Mouse (Mus musculus) E14TG2a.4 (cell line): ENCODE measurements around the gene Insig2.

Experiments used
- H3K27me3 ChIP-seq: 2 replicates; pipeline ENCODE4 v1.6.1; 2014; ENCODE audit warnings: low read length, control low read depth; ENCODE audit not compliant: insufficient read depth
- H3K36me3 ChIP-seq: 2 replicates; pipeline ENCODE4 v1.6.1; 2014; ENCODE audit warnings: low read length, control low read depth; ENCODE audit not compliant: insufficient read depth
- H3K4me1 ChIP-seq: replicated peaks from 2 replicates; pipeline ENCODE4 v1.6.1; 2014; ENCODE audit warnings: low read depth, low read length, control low read depth
- H3K4me3 ChIP-seq: replicated peaks from 2 replicates; pipeline ENCODE4 v1.5.1; 2014; ENCODE audit warnings: mild to moderate bottlenecking, low read length
- H3K9me3 ChIP-seq: 2 replicates; pipeline ENCODE4 v1.6.1; 2014; ENCODE audit warnings: low read length, control low read depth
- CTCF ChIP-seq: conservative IDR thresholded peaks from 2 replicates; pipeline ENCODE4 v1.5.1; 2014; ENCODE audit warnings: low read length
- NANOG ChIP-seq: IDR thresholded peaks from 2 replicates; pipeline ENCODE4 v1.6.1; 2014; ENCODE audit warnings: borderline replicate concordance, low read length, mixed read lengths
- POU5F1 ChIP-seq: IDR thresholded peaks from 2 replicates; pipeline ENCODE4 v1.6.1; 2014; ENCODE audit warnings: low read length, borderline replicate concordance

The Insig2 gene

GRCm38 (mm10) chr1:121332485-121332884 lies at the start of gene Insig2:
Gene Insig2, minus strand, starts transcription at chr1:121332589.
- Histone ChIP-seq H3K36me3 (no peaks in the 10 kb centered on the region), H3K9me3 (no peaks in the 10 kb centered on the region), H3K4me1 (peaks cover 5% of the 10 kb centered on the region; the same call in 1 of the 2 replicates), H3K27me3 (no peaks in the 10 kb centered on the region), H3K4me3 (no peak within 1 kb of the TSS)
- TF ChIP-seq NANOG (no peak), CTCF (no peak), POU5F1 (no peak)

GRCm38 (mm10) chr1:121381562-121381961 lies 49.2 kb upstream of the Insig2 start:
- TF ChIP-seq CTCF (no peak), NANOG (no peak)
- Histone ChIP-seq H3K4me3 (no peak overlapping the region), H3K27me3 (no peaks in the 10 kb centered on the region), H3K9me3 (peaks cover 9% of the 10 kb centered on the region; the same call in 1 of the 2 replicates), H3K36me3 (no peaks in the 10 kb centered on the region), H3K4me1 (no peaks in the 10 kb centered on the region; the same call in 1 of the 2 replicates)

- Histone ChIP-seq H3K27me3 (no peaks in the 10 kb centered on the region), H3K4me1 (peaks cover 1% of the 10 kb centered on the region; the same call in 1 of the 2 replicates), H3K9me3 (peaks cover 9% of the 10 kb centered on the region; the same call in 1 of the 2 replicates), H3K4me3 (no peak overlapping the region), H3K36me3 (no peaks in the 10 kb centered on the region)
- TF ChIP-seq POU5F1 (no peak), NANOG (no peak), CTCF (no peak)
These were observed 47.6 kb upstream of the Insig2 start for GRCm38 (mm10) chr1:121380033-121380432.

GRCm38 (mm10) chr1:121377901-121378300 lies 45.5 kb upstream of the Insig2 start:
- no peak overlapping the region for H3K4me3 ChIP-seq
- H3K36me3 ChIP-seq: no peaks in the 10 kb centered on the region
- no peaks in the 10 kb centered on the region for H3K27me3 ChIP-seq
- H3K4me1 ChIP-seq: peaks cover 4% of the 10 kb centered on the region; the same call in 1 of the 2 replicates
- peaks cover 9% of the 10 kb centered on the region; the same call in 1 of the 2 replicates for H3K9me3 ChIP-seq
- TF ChIP-seq CTCF (no peak), POU5F1 (no peak), NANOG (no peak)

GRCm38 (mm10) chr1:121377410-121377809 lies 45.0 kb upstream of the Insig2 start:
- H3K36me3 ChIP-seq: no peaks in the 10 kb centered on the region
- no peaks in the 10 kb centered on the region for H3K27me3 ChIP-seq
- TF ChIP-seq CTCF (no peak), NANOG (no peak), POU5F1 (no peak)
- peaks cover 9% of the 10 kb centered on the region; the same call in 1 of the 2 replicates for H3K9me3 ChIP-seq
- H3K4me1 ChIP-seq: peaks cover 4% of the 10 kb centered on the region; the same call in 1 of the 2 replicates
- H3K4me3 ChIP-seq: no peak overlapping the region

- 0 out of 2 replicates have a peak, but pooled peaks cover 4% of the 10 kb centered on the region for H3K4me1 ChIP-seq
- H3K4me3 ChIP-seq: no peak overlapping the region
- TF ChIP-seq POU5F1: no peak
- no peak for TF ChIP-seq NANOG
- TF ChIP-seq CTCF: no peak
- no peaks in the 10 kb centered on the region for H3K36me3 ChIP-seq
- peaks cover 16% of the 10 kb centered on the region for H3K9me3 ChIP-seq
- H3K27me3 ChIP-seq: no peaks in the 10 kb centered on the region
These were observed 41.2 kb upstream of the Insig2 start for GRCm38 (mm10) chr1:121373631-121374030.

- Histone ChIP-seq H3K4me3 (no peak overlapping the region), H3K9me3 (peaks cover 17% of the 10 kb centered on the region), H3K27me3 (no peaks in the 10 kb centered on the region), H3K36me3 (no peaks in the 10 kb centered on the region), H3K4me1 (0 out of 2 replicates have a peak, but pooled peaks cover 4% of the 10 kb centered on the region)
- TF ChIP-seq POU5F1 (no peak), NANOG (no peak), CTCF (no peak)
These were observed 40.3 kb upstream of the Insig2 start for GRCm38 (mm10) chr1:121372656-121373055.

- H3K4me3 ChIP-seq: no peak overlapping the region
- no peak for TF ChIP-seq CTCF
- no peak for TF ChIP-seq NANOG
- no peak for TF ChIP-seq POU5F1
- no peaks in the 10 kb centered on the region for H3K36me3 ChIP-seq
- 0 out of 2 replicates have a peak, but pooled peaks cover 4% of the 10 kb centered on the region for H3K4me1 ChIP-seq
- no peaks in the 10 kb centered on the region for H3K27me3 ChIP-seq
- H3K9me3 ChIP-seq: peaks cover 17% of the 10 kb centered on the region
These were observed 39.1 kb upstream of the Insig2 start for GRCm38 (mm10) chr1:121371449-121371848.

GRCm38 (mm10) chr1:121367257-121367656 lies 34.9 kb upstream of the Insig2 start:
- H3K4me1 ChIP-seq: no peaks in the 10 kb centered on the region
- no peak overlapping the region for H3K4me3 ChIP-seq
- peaks cover 17% of the 10 kb centered on the region for H3K9me3 ChIP-seq
- no peaks in the 10 kb centered on the region for H3K36me3 ChIP-seq
- H3K27me3 ChIP-seq: no peaks in the 10 kb centered on the region
- TF ChIP-seq CTCF: no peak
- TF ChIP-seq POU5F1: no peak
- no peak for TF ChIP-seq NANOG
